Mouse (Mus musculus) ES-Bruce4 (cell line): ENCODE results near the gene Msmb.
A peak's percentile ranks its signal among the peaks of the same experiment; 100 is the strongest.

ENCODE experiments used
- CTCF ChIP-seq: IDR thresholded peaks from one replicate; pipeline ENCODE4 v1.8.1; 2011; ENCODE audit warnings: low read depth, low read length
- EP300 ChIP-seq: IDR thresholded peaks from 2 replicates; pipeline ENCODE4 v1.6.1; 2011; ENCODE audit warnings: low read depth, low read length; ENCODE audit not compliant: insufficient read depth
- POLR2A ChIP-seq: IDR thresholded peaks from one replicate; pipeline ENCODE4 v1.8.1; 2011; ENCODE audit warnings: low read length; ENCODE audit not compliant: insufficient read depth

- TF ChIP-seq POLR2A = no peak
- TF ChIP-seq CTCF = peak; percentile 78
- TF ChIP-seq EP300 = 0 out of 2 replicates have a peak, but pooled peaks have one; percentile 18
These were observed 19.9 kb upstream of the Msmb start for GRCm38 (mm10) chr14:32121920-32122315.
